Mouse (Mus musculus): ENCODE measurements around the gene Hdac4.

GRCm38 (mm10) chr1:92142793-92143192 lies 52.7 kb downstream of the Hdac4 start:
- no peak for TF ChIP-seq CEBPB (IDR thresholded peaks at IDR 0.05; ENCODE audit: insufficient read depth, poor library complexity, severe bottlenecking)
- TF ChIP-seq E2F4 (IDR thresholded peaks at IDR 0.05; ENCODE audit: insufficient read depth): no peak
- no peak for TF ChIP-seq MYOG (IDR thresholded peaks at IDR 0.05; ENCODE audit: control insufficient read depth in 1 of 3, insufficient read depth in 1 of 3, insufficient read length in 2 of 3, low read depth in 2 of 3)
- no peak for TF ChIP-seq POLR2A (IDR thresholded peaks at IDR 0.05; ENCODE audit: insufficient read length, low read depth)
- TF ChIP-seq MYOD1 (IDR thresholded peaks at IDR 0.05; ENCODE audit: control insufficient read depth in 1 of 3, insufficient read length in 2 of 3, low read depth in 2 of 3): no peak
- TF ChIP-seq REST (IDR thresholded peaks at IDR 0.05; ENCODE audit: insufficient read depth, insufficient read length): no peak
- TF ChIP-seq MAX (IDR thresholded peaks at IDR 0.05; ENCODE audit: low read depth): no peak

Data from myocyte (in vitro differentiated cells).